Mouse (Mus musculus) left cerebral cortex, postnatal 25 days (tissue): Measurements from ENCODE around the gene Vmn2r89. TPM values are rescaled to one million over a fixed set of nuclear protein-coding genes. Genes with fewer than 3 reads are reported as not detected.
"Not testable (repeated sequence)": the region's sequence is repeated elsewhere in the genome, so short reads cannot be mapped to it uniquely, and the experiment has no call there.

Experiments
- DNase-seq, 2 experiments: peaks; one replicate each; pipeline ENCODE4 v3.0.0; 2022; ENCODE audit warnings: low spot score in 2 of 2, mixed read lengths in 1 of 2
- intact Hi-C: fragments of 180-260 bp; cut with DNase I; formaldehyde crosslinking; loops from one replicate; pipeline ENCODE4 v1.15.1; 2025
- total RNA-seq, 2 experiments: library from RNA; stranded (reverse); gene quantifications; 2 replicates each; pipeline ENCODE4 v1.2.3; 2021

The Vmn2r89 gene
- total RNA-seq = not detected

GRCm38 (mm10) chr14:51451557-51451956 is at the start of gene Vmn2r89:
Gene Vmn2r89, plus strand, starts transcription at chr14:51451857.
- intact Hi-C loops, DNase-seq: not testable (repeated sequence)

- intact Hi-C loops = no loop called here
- DNase-seq = no peak
Observed at GRCm38 (mm10) chr14:51410520-51410919, 41.1 kb upstream of the Vmn2r89 start, which contains the start of gene Vmn2r88. Gene Vmn2r88, plus strand, starts transcription at chr14:51410820.

- DNase-seq = no peak
Observed at GRCm38 (mm10) chr14:51423885-51424284, 27.8 kb upstream of the Vmn2r89 start.

GRCm38 (mm10) chr14:51430138-51430537 is 21.5 kb upstream of the Vmn2r89 start:
- DNase-seq, intact Hi-C loops: not testable (repeated sequence)

More at GRCm38 (mm10) chr14:51423885-51424284, 27.8 kb upstream of the Vmn2r89 start:
- intact Hi-C loops = no loop called here

- intact Hi-C loops = no loop called here
- no peak for DNase-seq
Observed at GRCm38 (mm10) chr14:51434546-51434945, 17.1 kb upstream of the Vmn2r89 start.

- DNase-seq = no peak
- intact Hi-C loops = no loop called here
Observed at GRCm38 (mm10) chr14:51435020-51435419, 16.6 kb upstream of the Vmn2r89 start.

GRCm38 (mm10) chr14:51438955-51439354 is 12.7 kb upstream of the Vmn2r89 start:
- intact Hi-C loops = no loop called here
- no peak for DNase-seq

- intact Hi-C loops, DNase-seq: not testable (repeated sequence)
Observed at GRCm38 (mm10) chr14:51480278-51480677, 28.6 kb downstream of the Vmn2r89 start.

GRCm38 (mm10) chr14:51481332-51482015 is 29.8 kb downstream of the Vmn2r89 start:
- DNase-seq, intact Hi-C loops: not testable (repeated sequence)

- no peak for DNase-seq
- intact Hi-C loops = no loop called here
Observed at GRCm38 (mm10) chr14:51482051-51482715, 30.5 kb downstream of the Vmn2r89 start.

GRCm38 (mm10) chr14:51482971-51483381 is 31.3 kb downstream of the Vmn2r89 start:
- DNase-seq, intact Hi-C loops: not testable (repeated sequence)

GRCm38 (mm10) chr14:51483671-51484070 is 32.0 kb downstream of the Vmn2r89 start:
- no peak for DNase-seq
- intact Hi-C loops = no loop called here

GRCm38 (mm10) chr14:51486111-51486510 is 34.5 kb downstream of the Vmn2r89 start:
- no peak for DNase-seq
- intact Hi-C loops = no loop called here

- DNase-seq = no peak
- intact Hi-C loops = no loop called here
Observed at GRCm38 (mm10) chr14:51495781-51496180, 44.1 kb downstream of the Vmn2r89 start.

GRCm38 (mm10) chr14:51496955-51497354 is 45.3 kb downstream of the Vmn2r89 start:
- intact Hi-C loops = no loop called here
- DNase-seq = no peak

- no peak for DNase-seq
- intact Hi-C loops = no loop called here
Observed at GRCm38 (mm10) chr14:51497958-51498357, 46.3 kb downstream of the Vmn2r89 start.

GRCm38 (mm10) chr14:51499707-51500275 is 48.1 kb downstream of the Vmn2r89 start:
- intact Hi-C loops = no loop called here

GRCm38 (mm10) chr14:51500461-51500860 is 48.8 kb downstream of the Vmn2r89 start:
- DNase-seq = no peak
- intact Hi-C loops = no loop called here

More at GRCm38 (mm10) chr14:51499707-51500275, 48.1 kb downstream of the Vmn2r89 start:
- DNase-seq = no peak

- no peak for DNase-seq
- intact Hi-C loops = no loop called here
Observed at GRCm38 (mm10) chr14:51507416-51507815, 55.8 kb downstream of the Vmn2r89 start.
